Mouse (Mus musculus) embryonic facial prominence, embryonic 13.5 days (tissue): ENCODE results near the gene Lpp. TPM values are rescaled to one million over a fixed set of nuclear protein-coding genes. Genes with fewer than 3 reads are reported as not detected.

Source experiments
- ATAC-seq: fragments of 200-750 bp; cut with Nextera tagmentation; 2 replicates; pipeline ENCODE4 v1.8.0; 2017; ENCODE audit warnings: low read depth; ENCODE audit not compliant: insufficient number of reproducible peaks, insufficient read depth, low FRiP score, low TSS enrichment
- H3K27ac ChIP-seq: fragments of 300-500 bp; sonication (generic); 2 replicates; pipeline ENCODE4 v1.5.1; 2015; ENCODE audit warnings: moderate library complexity, mild to moderate bottlenecking, inconsistent platforms
- H3K27me3 ChIP-seq: fragments of 300-500 bp; sonication (generic); 2 replicates; pipeline ENCODE4 v1.6.1; 2015; ENCODE audit warnings: mild to moderate bottlenecking, inconsistent platforms
- H3K36me3 ChIP-seq: fragments of 300-500 bp; sonication (generic); 2 replicates; pipeline ENCODE4 v1.6.1; 2015; ENCODE audit warnings: mild to moderate bottlenecking, inconsistent platforms
- H3K4me1 ChIP-seq: fragments of 300-500 bp; sonication (generic); 2 replicates; pipeline ENCODE4 v1.6.1; 2015; ENCODE audit warnings: inconsistent platforms
- H3K4me2 ChIP-seq: fragments of 300-500 bp; sonication (generic); 2 replicates; pipeline ENCODE4 v1.6.1; 2015; ENCODE audit warnings: moderate library complexity, mild to moderate bottlenecking, inconsistent platforms
- H3K4me3 ChIP-seq: fragments of 300-500 bp; sonication (generic); 2 replicates; pipeline ENCODE4 v1.5.1; 2015; ENCODE audit warnings: mild to moderate bottlenecking, inconsistent platforms
- H3K9ac ChIP-seq: fragments of 300-500 bp; sonication (generic); 2 replicates; pipeline ENCODE4 v1.6.1; 2015; ENCODE audit warnings: mild to moderate bottlenecking, inconsistent platforms
- H3K9me3 ChIP-seq: fragments of 300-500 bp; sonication (generic); 2 replicates; pipeline ENCODE4 v1.6.1; 2016; ENCODE audit warnings: inconsistent platforms
- WGBS: fragments of 180-500 bp; shearing (Covaris S2); methylation state at CpG from one replicate; pipeline ENCODE4 v1.1.7; 2015; ENCODE audit warnings: mixed read lengths; 5-methylcytosine and 5-hydroxymethylcytosine counted together
- polyA plus RNA-seq: library from polyadenylated mRNA; unstranded; fragments of >200 nt; fragmentation: Nextera tagmentation; extraction: Ambion mirVana; gene quantifications from 2 replicates; pipeline ENCODE4 v1.2.1, GENCODE M21; 2015

Lpp gene
- polyA plus RNA-seq, 1 experiment from 2014 or later: 49.3 TPM

- Histone ChIP-seq H3K4me3 (no peak overlapping the region), H3K27ac (no peak overlapping the region), H3K9me3 (no peaks in the 10 kb centered on the region), H3K27me3 (no peaks in the 10 kb centered on the region), H3K36me3 (no peaks in the 10 kb centered on the region), H3K9ac (no peak overlapping the region), H3K4me2 (no peak overlapping the region), H3K4me1 (peaks cover 5% of the 10 kb centered on the region; the same call in 1 of the 2 replicates)
- no peak for ATAC-seq
- 84% methylated on average over 9 of the region's 9 CpGs for WGBS
Observed at GRCm38 (mm10) chr16:24641003-24641797, 247.9 kb downstream of the Lpp start.

GRCm38 (mm10) chr16:24643024-24643635, 249.8 kb downstream of the Lpp start:
- Histone ChIP-seq H3K9ac (no peak overlapping the region), H3K9me3 (no peaks in the 10 kb centered on the region), H3K36me3 (no peaks in the 10 kb centered on the region), H3K4me3 (no peak overlapping the region), H3K27me3 (no peaks in the 10 kb centered on the region), H3K4me2 (no peak overlapping the region), H3K27ac (no peak overlapping the region), H3K4me1 (peaks cover 5% of the 10 kb centered on the region; the same call in 1 of the 2 replicates)
- ATAC-seq: no peak; the same call in 1 of the 2 replicates
- WGBS: 84% methylated on average over 4 of the region's 4 CpGs

DNA sequence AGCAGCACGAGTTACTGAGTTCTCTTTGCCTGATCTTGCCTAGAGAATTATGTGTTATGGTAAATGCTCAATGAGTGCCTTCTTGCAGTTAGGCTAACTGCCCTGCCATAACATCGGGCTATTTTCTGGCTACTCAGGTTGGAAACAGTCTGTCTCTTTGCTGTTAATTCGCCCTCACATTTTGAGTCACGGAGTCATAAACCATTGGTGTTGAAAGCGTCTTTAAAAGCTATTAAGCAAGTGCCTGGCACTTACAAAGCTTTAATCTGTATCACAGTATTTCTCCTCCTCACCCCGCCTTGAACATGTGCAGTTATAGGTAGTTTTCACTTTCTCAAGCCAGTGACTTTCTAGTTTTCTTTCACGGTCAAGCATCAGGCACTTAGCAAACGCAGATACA, 250.8 kb downstream of the Lpp start:
- Histone ChIP-seq H3K4me1 (peaks cover under 1% of the 10 kb centered on the region; the same call in 1 of the 2 replicates), H3K36me3 (no peaks in the 10 kb centered on the region), H3K4me3 (no peak overlapping the region), H3K9ac (no peak overlapping the region), H3K27me3 (no peaks in the 10 kb centered on the region), H3K9me3 (no peaks in the 10 kb centered on the region), H3K4me2 (no peak overlapping the region), H3K27ac (no peak overlapping the region)
- ATAC-seq: no peak
- 88% methylated on average over 8 of the region's 8 CpGs for WGBS

- Histone ChIP-seq H3K9me3 (no peaks in the 10 kb centered on the region), H3K9ac (no peak overlapping the region), H3K36me3 (no peaks in the 10 kb centered on the region), H3K27ac (no peak overlapping the region), H3K27me3 (no peaks in the 10 kb centered on the region), H3K4me2 (no peak overlapping the region), H3K4me1 (no peaks in the 10 kb centered on the region), H3K4me3 (no peak overlapping the region)
- 92% methylated on average over 4 of the region's 4 CpGs for WGBS
- ATAC-seq: no peak
Observed at GRCm38 (mm10) chr16:24644760-24645406, 251.6 kb downstream of the Lpp start.

GRCm38 (mm10) chr16:24645906-24646603, 252.7 kb downstream of the Lpp start:
- H3K27me3 ChIP-seq: no peaks in the 10 kb centered on the region
- H3K9me3 ChIP-seq: no peaks in the 10 kb centered on the region
- no peak for ATAC-seq
- 0 out of 2 replicates have a peak, but pooled peaks cover 4% of the 10 kb centered on the region for H3K36me3 ChIP-seq
- H3K27ac ChIP-seq: no peak overlapping the region
- no peaks in the 10 kb centered on the region for H3K4me1 ChIP-seq
- H3K4me2 ChIP-seq: no peak overlapping the region
- no peak overlapping the region for H3K9ac ChIP-seq
- 88% methylated on average over 6 of the region's 6 CpGs for WGBS
- no peak overlapping the region for H3K4me3 ChIP-seq

GRCm38 (mm10) chr16:24651655-24652654, 258.6 kb downstream of the Lpp start:
- Histone ChIP-seq H3K36me3 (0 out of 2 replicates have a peak, but pooled peaks cover 4% of the 10 kb centered on the region), H3K27me3 (no peaks in the 10 kb centered on the region), H3K4me1 (no peaks in the 10 kb centered on the region), H3K9ac (no peak overlapping the region), H3K9me3 (no peaks in the 10 kb centered on the region), H3K27ac (no peak overlapping the region), H3K4me3 (no peak overlapping the region), H3K4me2 (no peak overlapping the region)
- WGBS: 87% methylated on average over 8 of the region's 8 CpGs
- no peak for ATAC-seq

- no peak overlapping the region for H3K9ac ChIP-seq
- H3K4me2 ChIP-seq: no peak overlapping the region
- H3K4me3 ChIP-seq: no peak overlapping the region
- H3K9me3 ChIP-seq: no peaks in the 10 kb centered on the region
- 75% methylated on average over 5 of the region's 5 CpGs for WGBS
- ATAC-seq: no peak
- H3K36me3 ChIP-seq: 0 out of 2 replicates have a peak, but pooled peaks cover 4% of the 10 kb centered on the region
- H3K4me1 ChIP-seq: no peaks in the 10 kb centered on the region
- H3K27me3 ChIP-seq: no peaks in the 10 kb centered on the region
- no peak overlapping the region for H3K27ac ChIP-seq
Observed at GRCm38 (mm10) chr16:24653041-24653440, 259.7 kb downstream of the Lpp start.

DNA sequence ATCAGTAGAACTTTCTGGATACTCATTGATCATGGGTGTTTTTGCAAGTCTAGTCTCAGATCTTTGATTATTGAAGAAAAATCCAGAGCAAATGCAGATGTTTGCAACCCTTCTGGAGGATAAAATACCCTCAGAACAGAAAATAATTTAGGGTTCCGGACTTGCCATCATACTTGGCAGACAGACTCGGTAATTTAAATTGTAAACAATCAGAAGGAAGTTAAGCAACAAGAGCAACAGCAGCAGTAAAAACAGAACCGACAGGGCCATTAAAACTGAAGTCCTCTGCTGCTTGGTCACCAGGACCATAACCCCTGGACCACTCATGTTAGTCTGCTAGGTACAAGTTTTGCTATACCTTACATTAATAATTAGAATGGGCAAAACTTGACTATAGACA, 261.8 kb downstream of the Lpp start:
- Histone ChIP-seq H3K4me2 (no peak overlapping the region), H3K27me3 (no peaks in the 10 kb centered on the region), H3K4me3 (no peak overlapping the region), H3K36me3 (0 out of 2 replicates have a peak, but pooled peaks cover 4% of the 10 kb centered on the region), H3K9ac (no peak overlapping the region), H3K27ac (no peak overlapping the region), H3K4me1 (no peaks in the 10 kb centered on the region), H3K9me3 (no peaks in the 10 kb centered on the region)
- WGBS: 51% methylated on average over 3 of the region's 3 CpGs
- no peak for ATAC-seq

DNA sequence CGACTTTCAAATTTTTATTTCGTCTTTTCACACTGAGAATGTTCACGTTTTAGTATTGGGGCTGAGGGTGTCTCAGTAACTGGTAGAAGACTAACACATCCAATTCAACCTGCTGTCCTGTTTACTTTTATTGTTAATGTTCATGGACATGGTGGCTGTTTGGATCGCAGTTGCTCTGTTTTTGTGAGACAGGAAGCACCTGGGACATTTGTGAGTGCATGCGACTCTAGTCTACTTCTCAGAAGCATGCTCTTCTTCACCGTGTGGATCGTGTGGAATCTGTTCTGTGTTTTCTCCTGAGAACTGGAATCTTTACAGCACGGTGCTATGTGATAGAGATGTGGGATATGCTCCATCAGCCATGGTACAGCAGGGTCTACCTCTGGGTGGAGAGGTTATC, 262.7 kb downstream of the Lpp start:
- H3K4me3 ChIP-seq: no peak overlapping the region

DNA sequence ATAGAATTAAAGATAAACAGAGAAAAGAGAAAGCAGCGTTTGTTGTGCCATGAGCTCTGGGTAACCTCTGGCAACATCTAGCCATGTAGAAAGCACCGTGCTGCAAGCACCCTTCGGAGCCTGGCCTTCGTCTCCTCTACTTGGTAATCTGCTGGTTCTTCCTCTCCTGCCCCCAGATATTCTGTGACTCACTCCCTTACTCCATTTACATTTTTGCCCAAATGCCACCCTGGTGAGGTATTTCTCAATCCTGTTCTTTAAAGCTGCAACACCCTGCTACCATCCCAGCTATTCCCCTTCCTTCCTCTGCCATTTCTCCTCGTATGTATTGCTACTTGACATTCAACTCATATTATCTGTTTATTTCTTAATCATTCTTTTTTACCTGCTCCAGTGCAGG, 263.4 kb downstream of the Lpp start:
- H3K36me3 ChIP-seq: 0 out of 2 replicates have a peak, but pooled peaks cover 3% of the 10 kb centered on the region
- H3K4me3 ChIP-seq: no peak overlapping the region
- 91% methylated on average over 5 of the region's 5 CpGs for WGBS
- H3K9me3 ChIP-seq: no peaks in the 10 kb centered on the region
- no peak overlapping the region for H3K9ac ChIP-seq
- no peaks in the 10 kb centered on the region for H3K27me3 ChIP-seq
- ATAC-seq: no peak
- H3K4me2 ChIP-seq: no peak overlapping the region
- H3K27ac ChIP-seq: no peak overlapping the region
- H3K4me1 ChIP-seq: no peaks in the 10 kb centered on the region

More for the DNA sequence above, 262.7 kb downstream of the Lpp start:
- no peak overlapping the region for H3K4me2 ChIP-seq
- H3K9ac ChIP-seq: no peak overlapping the region
- WGBS: 92% methylated on average over 8 of the region's 8 CpGs
- ATAC-seq: no peak
- no peaks in the 10 kb centered on the region for H3K4me1 ChIP-seq
- H3K27ac ChIP-seq: no peak overlapping the region
- no peaks in the 10 kb centered on the region for H3K27me3 ChIP-seq
- no peaks in the 10 kb centered on the region for H3K36me3 ChIP-seq
- H3K9me3 ChIP-seq: no peaks in the 10 kb centered on the region
